Mouse (Mus musculus) mature B cell (primary cell): ENCODE measurements around the gene 1700031F05Rik.
"Not testable (repeated sequence)": the region's sequence is repeated elsewhere in the genome, so short reads cannot be mapped to it uniquely, and the experiment has no call there.

ENCODE experiments used
- in situ Hi-C: fragments of 300-500 bp; cut with MboI; formaldehyde crosslinking; loops from 2 replicates; pipeline ENCODE4 v1.14.3; 2019

Gene 1700031F05Rik

DNA sequence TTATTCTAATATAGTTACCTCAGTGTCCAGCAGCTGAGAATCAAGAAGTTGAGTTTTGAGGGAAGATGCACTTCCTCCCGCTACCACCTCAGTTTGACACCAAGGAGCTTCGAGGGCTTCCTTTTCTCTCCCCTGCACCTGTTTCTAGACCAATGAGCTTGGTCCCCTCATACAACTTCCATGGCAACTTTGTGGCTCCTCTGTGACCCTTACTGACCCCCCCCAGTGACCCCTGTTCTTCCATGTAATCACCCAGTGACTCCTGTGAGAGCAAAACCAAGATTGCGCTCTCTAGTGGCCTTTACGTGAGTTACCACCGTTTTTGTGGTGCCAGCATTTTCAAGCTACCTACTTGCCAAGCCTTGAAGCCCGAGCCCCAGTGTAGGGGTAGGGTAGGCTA lies at the start of gene 1700031F05Rik:
Gene 1700031F05Rik (minus strand): TSS at position 101 of the 400 bp plus-strand sequence.
- in situ Hi-C loops, result no loop called here

GRCm38 (mm10) chrX:102914823-102915222 lies 47.1 kb upstream of the 1700031F05Rik start:
- in situ Hi-C loops, result not testable (repeated sequence)

DNA sequence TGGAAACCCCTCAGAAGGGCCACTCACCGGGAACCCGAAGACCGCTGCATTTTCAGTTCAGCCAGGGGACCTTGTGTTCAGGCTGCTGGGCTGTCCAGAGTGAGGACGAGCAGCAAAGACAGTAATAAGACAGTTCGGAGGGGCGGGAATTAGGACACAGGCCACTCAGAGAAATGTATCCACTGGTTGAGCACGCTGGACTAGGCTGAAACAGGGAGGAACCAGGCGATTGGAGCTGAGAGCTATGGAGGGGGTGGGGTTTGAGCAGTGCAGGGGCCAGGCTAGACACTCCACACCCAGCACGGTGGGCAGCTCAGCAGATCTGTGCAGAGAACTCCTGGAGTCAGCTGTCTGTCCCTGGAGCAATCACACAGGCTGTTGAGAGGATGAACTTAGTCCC lies 40.8 kb upstream of the 1700031F05Rik start, which contains the start of the genes Dmrtc1a and 1700011M02Rik:
Gene Dmrtc1a (minus strand): TSS at position 101 of the 400 bp plus-strand sequence.
Gene 1700011M02Rik (plus strand): TSS at position 319 of the 400 bp plus-strand sequence.
- in situ Hi-C loops, result not testable (repeated sequence)

- in situ Hi-C loops, result not testable (repeated sequence)
These were observed 13.3 kb downstream of the 1700031F05Rik start, which contains the start of gene Dmrtc1c2 for GRCm38 (mm10) chrX:102854516-102854915. Gene Dmrtc1c2 (minus strand): TSS chrX:102854616.

- in situ Hi-C loops, result no loop called here
These were observed 55.5 kb downstream of the 1700031F05Rik start for GRCm38 (mm10) chrX:102812311-102812710.
